Mouse (Mus musculus): ENCODE data around the gene Lck. TPM values are rescaled to one million over a fixed set of nuclear protein-coding genes. Genes with fewer than 3 reads are reported as not detected.

Lck gene
- total and polyA plus RNA-seq, 2 experiments from 2014 or later, result 17.5 to 20.7 TPM

DNA sequence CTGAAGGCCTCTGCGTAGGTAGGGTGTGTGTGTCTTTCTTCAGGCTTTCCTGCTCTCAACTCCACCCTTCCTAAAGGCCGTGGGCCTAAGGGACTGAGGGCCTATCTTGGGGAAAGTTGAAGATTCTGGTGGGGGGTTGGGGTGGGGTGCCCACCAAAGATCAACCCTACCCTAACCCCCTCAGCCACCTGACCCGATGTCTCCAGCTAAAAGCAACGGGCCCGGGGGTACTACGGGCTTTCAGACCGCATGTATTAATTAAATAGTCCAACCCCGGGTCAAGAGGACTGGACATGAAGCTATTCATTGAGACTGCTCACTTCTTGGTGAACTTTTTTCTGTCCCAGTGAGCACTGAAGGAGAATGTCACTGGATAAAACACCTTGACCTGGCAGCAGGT lies 73.4 kb downstream of the Lck start:
- Histone ChIP-seq H3K36me3 (ENCODE audit: insufficient read depth, low read length) (no peaks in the 10 kb centered on the region), H3K27ac (ENCODE audit: low read depth, low read length) (peak overlapping the region; percentile 59; the same call in 1 of the 2 replicates), H3K9me3 (ENCODE audit: low read length) (no peaks in the 10 kb centered on the region), H3K9ac (replicated peaks; ENCODE audit: low read length, poor library complexity, severe bottlenecking) (no peak overlapping the region), H3K4me1 (ENCODE audit: insufficient read depth, low read length) (peaks cover 9% of the 10 kb centered on the region), H3K4me3 (ENCODE audit: low read depth, low read length) (peak overlapping the region; percentile 55; the same call in 1 of the 2 replicates), H3K4me2 (ENCODE audit: low read depth, low read length, poor library complexity, severe bottlenecking) (peak overlapping the region; percentile 98), H3K27me3 (ENCODE audit: insufficient read depth, low read length) (no peaks in the 10 kb centered on the region)
- TF ChIP-seq CTCF (IDR thresholded peaks at IDR 0.05), result no peak
- WGBS, result 86% methylated on average over 8 of the region's 8 CpGs
- ATAC-seq (ENCODE audit: low FRiP score) (no peak), DNase-seq (ENCODE audit: low spot score) (no peak)

- H3K27ac ChIP-seq (ENCODE audit: low read depth, low read length), result no peak overlapping the region
- H3K36me3 ChIP-seq (ENCODE audit: insufficient read depth, low read length), result no peaks in the 10 kb centered on the region
- no peak overlapping the region for H3K4me3 ChIP-seq (ENCODE audit: low read depth, low read length)
- WGBS, result 67% methylated on average over 3 of the region's 3 CpGs
- H3K9me3 ChIP-seq (ENCODE audit: low read length), result no peaks in the 10 kb centered on the region
- no peaks in the 10 kb centered on the region for H3K27me3 ChIP-seq (ENCODE audit: insufficient read depth, low read length)
- no peak for TF ChIP-seq CTCF (IDR thresholded peaks at IDR 0.05)
- peaks cover 9% of the 10 kb centered on the region for H3K4me1 ChIP-seq (ENCODE audit: insufficient read depth, low read length)
- no peak overlapping the region for H3K4me2 ChIP-seq (ENCODE audit: low read depth, low read length, poor library complexity, severe bottlenecking)
- no peak for ATAC-seq (ENCODE audit: low FRiP score)
- no peak for DNase-seq (ENCODE audit: low spot score)
- no peak overlapping the region for H3K9ac ChIP-seq (replicated peaks; ENCODE audit: low read length, poor library complexity, severe bottlenecking)
Measured at GRCm38 (mm10) chr4:129498941-129499340, 74.5 kb downstream of the Lck start.

Small RNA genes lying within 50 kb of the gene (microRNA-seq; reads per million reads assigned to microRNA genes)
- gene Mir8119 (ENCODE audit: borderline number of aligned reads), result not detected

Other genes with a start within 250 kb of the Lck start
- 79.2 and 82.4 TPM in 2 replicates for gene Rbbp4, start 238.3 kb downstream of the Lck start, total RNA-seq (2014; rRNA removed)
- 187 and 198 TPM in 2 replicates for gene Rbbp4, start 238.3 kb downstream of the Lck start, polyA plus RNA-seq (2015; fragmentation: Nextera tagmentation; extraction: Ambion mirVana)
- 2.9 and 4.1 TPM in 2 replicates for gene Zbtb8os, start 237.9 kb downstream of the Lck start, total RNA-seq (2014; rRNA removed)
- gene Zbtb8os, start 237.9 kb downstream of the Lck start, polyA plus RNA-seq (2015; fragmentation: Nextera tagmentation; extraction: Ambion mirVana), result 15.6 and 20.6 TPM in 2 replicates
- gene Zbtb8a, start 195.5 kb downstream of the Lck start, total RNA-seq (2014; rRNA removed), result 22.9 and 25.2 TPM in 2 replicates
- 15.5 and 15.8 TPM in 2 replicates for gene Zbtb8a, start 195.5 kb downstream of the Lck start, polyA plus RNA-seq (2015; fragmentation: Nextera tagmentation; extraction: Ambion mirVana)
- 14.3 and 15.1 TPM in 2 replicates for gene Zbtb8b, start 132.8 kb downstream of the Lck start, total RNA-seq (2014; rRNA removed)
- 14.5 and 15.9 TPM in 2 replicates for gene Zbtb8b, start 132.8 kb downstream of the Lck start, polyA plus RNA-seq (2015; fragmentation: Nextera tagmentation; extraction: Ambion mirVana)
- gene Bsdc1, start 112.1 kb downstream of the Lck start, total RNA-seq (2014; rRNA removed), result 53.7 and 58.9 TPM in 2 replicates
- gene Bsdc1, start 112.1 kb downstream of the Lck start, polyA plus RNA-seq (2015; fragmentation: Nextera tagmentation; extraction: Ambion mirVana), result 27.0 and 27.1 TPM in 2 replicates
- 0.16 and 2.5 TPM in 2 replicates for gene Tssk3, start 82.6 kb downstream of the Lck start, total RNA-seq (2014; rRNA removed)
- gene Tssk3, start 82.6 kb downstream of the Lck start, polyA plus RNA-seq (2015; fragmentation: Nextera tagmentation; extraction: Ambion mirVana), result 1.7 and 1.8 TPM in 2 replicates
- 2.2 TPM in 1 of 2 replicates, not detected in the other for gene Fam229a, start 82.5 kb downstream of the Lck start, total RNA-seq (2014; rRNA removed)
- 4.3 and 5.4 TPM in 2 replicates for gene Fam229a, start 82.5 kb downstream of the Lck start, polyA plus RNA-seq (2015; fragmentation: Nextera tagmentation; extraction: Ambion mirVana)
- 1,529 and 1,586 TPM in 2 replicates for gene Marcksl1, start 60.1 kb downstream of the Lck start, total RNA-seq (2014; rRNA removed)
- 1,678 and 1,776 TPM in 2 replicates for gene Marcksl1, start 60.1 kb downstream of the Lck start, polyA plus RNA-seq (2015; fragmentation: Nextera tagmentation; extraction: Ambion mirVana)
- 28.3 and 31.2 TPM in 2 replicates for gene Hdac1, start 30.9 kb downstream of the Lck start, total RNA-seq (2014; rRNA removed)
- 48.4 and 48.9 TPM in 2 replicates for gene Hdac1, start 30.9 kb downstream of the Lck start, polyA plus RNA-seq (2015; fragmentation: Nextera tagmentation; extraction: Ambion mirVana)
- gene Fam167b, start 4.9 kb upstream of the Lck start, total RNA-seq (2014; rRNA removed), result not detected in 2 replicates
- gene Fam167b, start 4.9 kb upstream of the Lck start, polyA plus RNA-seq (2015; fragmentation: Nextera tagmentation; extraction: Ambion mirVana), result not detected in 2 replicates
- gene Eif3i, start 27.0 kb upstream of the Lck start, total RNA-seq (2014; rRNA removed), result 282 and 300 TPM in 2 replicates
- gene Eif3i, start 27.0 kb upstream of the Lck start, polyA plus RNA-seq (2015; fragmentation: Nextera tagmentation; extraction: Ambion mirVana), result 213 and 222 TPM in 2 replicates
- 146 and 189 TPM in 2 replicates for gene Tmem234, start 27.0 kb upstream of the Lck start, total RNA-seq (2014; rRNA removed)
- 210 and 232 TPM in 2 replicates for gene Tmem234, start 27.0 kb upstream of the Lck start, polyA plus RNA-seq (2015; fragmentation: Nextera tagmentation; extraction: Ambion mirVana)
- 0.82 and 3.9 TPM in 2 replicates for gene Dcdc2b, start 40.6 kb upstream of the Lck start, total RNA-seq (2014; rRNA removed)
- gene Dcdc2b, start 40.6 kb upstream of the Lck start, polyA plus RNA-seq (2015; fragmentation: Nextera tagmentation; extraction: Ambion mirVana), result 2.7 and 4.4 TPM in 2 replicates
- gene Iqcc, start 45.5 kb upstream of the Lck start, total RNA-seq (2014; rRNA removed), result 7.9 and 33.0 TPM in 2 replicates
- 17.2 and 20.2 TPM in 2 replicates for gene Iqcc, start 45.5 kb upstream of the Lck start, polyA plus RNA-seq (2015; fragmentation: Nextera tagmentation; extraction: Ambion mirVana)
- gene Ccdc28b, start 50.3 kb upstream of the Lck start, total RNA-seq (2014; rRNA removed), result 78.8 and 96.0 TPM in 2 replicates
- 174 and 182 TPM in 2 replicates for gene Ccdc28b, start 50.3 kb upstream of the Lck start, polyA plus RNA-seq (2015; fragmentation: Nextera tagmentation; extraction: Ambion mirVana)
- gene Txlna, start 67.4 kb upstream of the Lck start, total RNA-seq (2014; rRNA removed), result 33.4 and 38.2 TPM in 2 replicates
- 25.6 and 27.2 TPM in 2 replicates for gene Txlna, start 67.4 kb upstream of the Lck start, polyA plus RNA-seq (2015; fragmentation: Nextera tagmentation; extraction: Ambion mirVana)
- 63.1 and 65.3 TPM in 2 replicates for gene Kpna6, start 99.1 kb upstream of the Lck start, total RNA-seq (2014; rRNA removed)
- gene Kpna6, start 99.1 kb upstream of the Lck start, polyA plus RNA-seq (2015; fragmentation: Nextera tagmentation; extraction: Ambion mirVana), result 13.5 and 14.9 TPM in 2 replicates
- 26.0 and 29.6 TPM in 2 replicates for gene Tmem39b, start 123.2 kb upstream of the Lck start, total RNA-seq (2014; rRNA removed)
- 15.9 and 16.4 TPM in 2 replicates for gene Tmem39b, start 123.2 kb upstream of the Lck start, polyA plus RNA-seq (2015; fragmentation: Nextera tagmentation; extraction: Ambion mirVana)
- 80.8 and 101 TPM in 2 replicates for gene Khdrbs1, start 168.7 kb upstream of the Lck start, total RNA-seq (2014; rRNA removed)
- 78.0 and 87.2 TPM in 2 replicates for gene Khdrbs1, start 168.7 kb upstream of the Lck start, polyA plus RNA-seq (2015; fragmentation: Nextera tagmentation; extraction: Ambion mirVana)
- 94.0 and 117 TPM in 2 replicates for gene Ptp4a2, start 237.6 kb upstream of the Lck start, total RNA-seq (2014; rRNA removed)
- 202 and 245 TPM in 2 replicates for gene Ptp4a2, start 237.6 kb upstream of the Lck start, polyA plus RNA-seq (2015; fragmentation: Nextera tagmentation; extraction: Ambion mirVana)